Mouse (Mus musculus) forebrain, embryonic 15.5 days (tissue): ENCODE data around the gene Gprc5a. TPM values are rescaled to one million over a fixed set of nuclear protein-coding genes. Genes with fewer than 3 reads are reported as not detected.

Experiments used
- ATAC-seq: fragments of 200-750 bp; cut with Nextera tagmentation; replicated peaks from 2 replicates; pipeline ENCODE4 v1.8.0; 2017; ENCODE audit warnings: mild to moderate bottlenecking, moderate TSS enrichment, moderate library complexity
- H3K27ac ChIP-seq: fragments of 300-500 bp; sonication (generic); replicated peaks from 2 replicates; pipeline ENCODE4 v1.5.1; 2015; ENCODE audit warnings: mild to moderate bottlenecking, inconsistent platforms
- H3K27me3 ChIP-seq: fragments of 300-500 bp; sonication (generic); 2 replicates; pipeline ENCODE4 v1.6.1; 2015; ENCODE audit warnings: inconsistent platforms
- H3K36me3 ChIP-seq: fragments of 300-500 bp; sonication (generic); 2 replicates; pipeline ENCODE4 v1.6.1; 2015; ENCODE audit warnings: mild to moderate bottlenecking, inconsistent platforms
- H3K4me1 ChIP-seq: fragments of 300-500 bp; sonication (generic); 2 replicates; pipeline ENCODE4 v1.6.1; 2015; ENCODE audit warnings: inconsistent platforms
- H3K4me2 ChIP-seq: fragments of 300-500 bp; sonication (generic); replicated peaks from 2 replicates; pipeline ENCODE4 v1.6.1; 2015; ENCODE audit warnings: mild to moderate bottlenecking, inconsistent platforms
- H3K4me3 ChIP-seq: fragments of 300-500 bp; sonication (generic); 2 replicates; pipeline ENCODE4 v1.5.1; 2015; ENCODE audit warnings: mild to moderate bottlenecking, inconsistent platforms
- H3K9ac ChIP-seq: fragments of 300-500 bp; sonication (generic); replicated peaks from 2 replicates; pipeline ENCODE4 v1.6.1; 2015; ENCODE audit warnings: mild to moderate bottlenecking, inconsistent platforms
- H3K9me3 ChIP-seq: fragments of 300-500 bp; sonication (generic); 2 replicates; pipeline ENCODE4 v1.6.1; 2016; ENCODE audit warnings: inconsistent platforms
- WGBS: fragments of 180-500 bp; shearing (Covaris S2); methylation state at CpG from one replicate; pipeline ENCODE4 v1.1.7; 2015; ENCODE audit warnings: mixed read lengths; 5-methylcytosine and 5-hydroxymethylcytosine counted together
- polyA plus RNA-seq: library from polyadenylated mRNA; unstranded; fragments of >200 nt; fragmentation: Nextera tagmentation; extraction: Ambion mirVana; gene quantifications from 2 replicates; pipeline ENCODE4 v1.2.1, GENCODE M21; 2015

Gene Gprc5a
- 0.28 and 0.42 TPM in 2 replicates for polyA plus RNA-seq

- H3K9me3 ChIP-seq, result no peaks in the 10 kb centered on the region
- peaks cover 6% of the 10 kb centered on the region; the same call in 1 of the 2 replicates for H3K27me3 ChIP-seq
- WGBS, result under 1% methylated on average over 44 of the region's 44 CpGs
- H3K27ac ChIP-seq, result no peak within 1 kb of the TSS
- H3K4me3 ChIP-seq, result peak within 1 kb of the TSS; percentile 43
- H3K36me3 ChIP-seq, result no peaks in the 10 kb centered on the region
- peaks cover 10% of the 10 kb centered on the region; the same call in 1 of the 2 replicates for H3K4me1 ChIP-seq
- H3K4me2 ChIP-seq, result peak within 1 kb of the TSS; percentile 82
- ATAC-seq, result peak; percentile 48; the same call in 1 of the 2 replicates
- peak within 1 kb of the TSS; percentile 39 for H3K9ac ChIP-seq
Observed at GRCm38 (mm10) chr6:135065236-135065957, at the start of gene Gprc5a. Gprc5a (plus strand) TSS chr6:135065651.

GRCm38 (mm10) chr6:135017211-135017610, 48.2 kb upstream of the Gprc5a start:
- peaks cover 5% of the 10 kb centered on the region for H3K4me1 ChIP-seq
- no peak overlapping the region for H3K27ac ChIP-seq
- no peak overlapping the region for H3K4me3 ChIP-seq
- H3K27me3 ChIP-seq, result no peaks in the 10 kb centered on the region
- H3K4me2 ChIP-seq, result no peak overlapping the region
- H3K9ac ChIP-seq, result no peak overlapping the region
- H3K9me3 ChIP-seq, result no peaks in the 10 kb centered on the region
- no peak for ATAC-seq
- WGBS, result 97% methylated on average over 11 of the region's 11 CpGs
- H3K36me3 ChIP-seq, result peaks cover 84% of the 10 kb centered on the region

- ATAC-seq, result no peak
- H3K27me3 ChIP-seq, result no peaks in the 10 kb centered on the region
- no peaks in the 10 kb centered on the region for H3K9me3 ChIP-seq
- no peak overlapping the region for H3K9ac ChIP-seq
- WGBS, result 92% methylated on average over 10 of the region's 10 CpGs
- peaks cover 99% of the 10 kb centered on the region for H3K36me3 ChIP-seq
- H3K4me1 ChIP-seq, result no peaks in the 10 kb centered on the region
- no peak overlapping the region for H3K4me2 ChIP-seq
- H3K4me3 ChIP-seq, result no peak overlapping the region
- no peak overlapping the region for H3K27ac ChIP-seq
Observed at GRCm38 (mm10) chr6:135019564-135019963, 45.9 kb upstream of the Gprc5a start.

GRCm38 (mm10) chr6:135021633-135022032, 43.8 kb upstream of the Gprc5a start:
- Histone ChIP-seq H3K9ac (no peak overlapping the region), H3K27ac (no peak overlapping the region), H3K4me3 (no peak overlapping the region), H3K4me1 (no peaks in the 10 kb centered on the region), H3K36me3 (peaks cover 85% of the 10 kb centered on the region), H3K27me3 (no peaks in the 10 kb centered on the region), H3K4me2 (no peak overlapping the region), H3K9me3 (no peaks in the 10 kb centered on the region)
- 96% methylated on average over 3 of the region's 3 CpGs for WGBS
- no peak for ATAC-seq

GRCm38 (mm10) chr6:135023379-135023778, 42.1 kb upstream of the Gprc5a start:
- Histone ChIP-seq H3K9me3 (no peaks in the 10 kb centered on the region), H3K4me3 (no peak overlapping the region), H3K27ac (no peak overlapping the region), H3K9ac (no peak overlapping the region), H3K4me1 (no peaks in the 10 kb centered on the region), H3K4me2 (no peak overlapping the region), H3K27me3 (no peaks in the 10 kb centered on the region), H3K36me3 (peaks cover 68% of the 10 kb centered on the region)
- 92% methylated on average over 14 of the region's 14 CpGs for WGBS
- no peak for ATAC-seq

GRCm38 (mm10) chr6:135024781-135025420, 40.5 kb upstream of the Gprc5a start:
- H3K9ac ChIP-seq, result no peak overlapping the region
- H3K4me3 ChIP-seq, result no peak overlapping the region
- no peak for ATAC-seq
- no peaks in the 10 kb centered on the region for H3K4me1 ChIP-seq
- H3K9me3 ChIP-seq, result no peaks in the 10 kb centered on the region
- no peak overlapping the region for H3K4me2 ChIP-seq
- no peak overlapping the region for H3K27ac ChIP-seq
- 95% methylated on average over 1 of the region's 1 CpGs for WGBS
- no peaks in the 10 kb centered on the region for H3K27me3 ChIP-seq
- peaks cover 53% of the 10 kb centered on the region for H3K36me3 ChIP-seq

- no peak overlapping the region for H3K4me3 ChIP-seq
- no peaks in the 10 kb centered on the region for H3K4me1 ChIP-seq
- H3K36me3 ChIP-seq, result peaks cover 39% of the 10 kb centered on the region
- 8% methylated on average over 3 of the region's 3 CpGs for WGBS
- H3K27me3 ChIP-seq, result no peaks in the 10 kb centered on the region
- no peak overlapping the region for H3K9ac ChIP-seq
- no peak overlapping the region for H3K27ac ChIP-seq
- H3K4me2 ChIP-seq, result no peak overlapping the region
- peak; percentile 73 for ATAC-seq
- H3K9me3 ChIP-seq, result no peaks in the 10 kb centered on the region
Observed at GRCm38 (mm10) chr6:135026232-135026631, 39.2 kb upstream of the Gprc5a start.

- 88% methylated on average over 2 of the region's 2 CpGs for WGBS
- Histone ChIP-seq H3K9ac (no peak overlapping the region), H3K27me3 (no peaks in the 10 kb centered on the region), H3K36me3 (peaks cover 34% of the 10 kb centered on the region), H3K4me2 (no peak overlapping the region), H3K4me3 (no peak overlapping the region), H3K27ac (no peak overlapping the region), H3K4me1 (no peaks in the 10 kb centered on the region), H3K9me3 (no peaks in the 10 kb centered on the region)
- ATAC-seq, result 0 out of 2 replicates have a peak, but pooled peaks have one; percentile 19
Observed at GRCm38 (mm10) chr6:135026755-135027154, 38.7 kb upstream of the Gprc5a start.

- 82% methylated on average over 4 of the region's 4 CpGs for WGBS
- H3K36me3 ChIP-seq, result peaks cover 11% of the 10 kb centered on the region
- no peak overlapping the region for H3K9ac ChIP-seq
- no peaks in the 10 kb centered on the region for H3K4me1 ChIP-seq
- H3K27me3 ChIP-seq, result no peaks in the 10 kb centered on the region
- H3K9me3 ChIP-seq, result no peaks in the 10 kb centered on the region
- no peak for ATAC-seq
- no peak overlapping the region for H3K27ac ChIP-seq
- H3K4me2 ChIP-seq, result no peak overlapping the region
- no peak overlapping the region for H3K4me3 ChIP-seq
Observed at GRCm38 (mm10) chr6:135029246-135029645, 36.2 kb upstream of the Gprc5a start.

GRCm38 (mm10) chr6:135038674-135039073, 26.8 kb upstream of the Gprc5a start:
- Histone ChIP-seq H3K4me2 (no peak overlapping the region), H3K9ac (no peak overlapping the region), H3K36me3 (no peaks in the 10 kb centered on the region), H3K27ac (no peak overlapping the region), H3K4me1 (peaks cover 9% of the 10 kb centered on the region), H3K4me3 (no peak overlapping the region), H3K9me3 (no peaks in the 10 kb centered on the region), H3K27me3 (no peaks in the 10 kb centered on the region)
- no peak for ATAC-seq
- WGBS, result 14% methylated on average over 3 of the region's 3 CpGs

GRCm38 (mm10) chr6:135040275-135040871, 25.1 kb upstream of the Gprc5a start:
- Histone ChIP-seq H3K9me3 (no peaks in the 10 kb centered on the region), H3K9ac (0 out of 2 replicates have a peak overlapping the region, but pooled peaks have one; percentile 10), H3K4me3 (peak overlapping the region; percentile 25), H3K4me1 (peaks cover 9% of the 10 kb centered on the region), H3K36me3 (no peaks in the 10 kb centered on the region), H3K4me2 (peak overlapping the region; percentile 45), H3K27ac (no peak overlapping the region), H3K27me3 (no peaks in the 10 kb centered on the region)
- WGBS, result 3% methylated on average over 21 of the region's 21 CpGs
- 0 out of 2 replicates have a peak, but pooled peaks have one; percentile 53 for ATAC-seq

- Histone ChIP-seq H3K4me2 (no peak overlapping the region), H3K9ac (no peak overlapping the region), H3K4me1 (peaks cover 9% of the 10 kb centered on the region), H3K36me3 (no peaks in the 10 kb centered on the region), H3K27ac (no peak overlapping the region), H3K9me3 (no peaks in the 10 kb centered on the region), H3K27me3 (no peaks in the 10 kb centered on the region), H3K4me3 (no peak overlapping the region)
- 36% methylated on average over 3 of the region's 3 CpGs for WGBS
- ATAC-seq, result no peak
Observed at GRCm38 (mm10) chr6:135041930-135042329, 23.5 kb upstream of the Gprc5a start.
